Mouse (Mus musculus) NIH3T3 (cell line): ENCODE measurements around the gene Ifngr1.

Experiments used
- DNase-seq: peaks from one replicate; pipeline ENCODE4 v3.0.0-alpha.2; 2012; ENCODE audit warnings: low read depth

The Ifngr1 gene

GRCm38 (mm10) chr10:19645119-19645518 lies 53.4 kb downstream of the Ifngr1 start:
- DNase-seq: no peak

GRCm38 (mm10) chr10:19657426-19657825 lies 65.7 kb downstream of the Ifngr1 start:
- no peak for DNase-seq
